Comparison of ENCODE assay signal across 9 mouse cellular contexts in genomic region chr17:10335809-10336499, GRCm38 (mm10). TPM values are rescaled to one million over a fixed set of nuclear protein-coding genes. Genes with fewer than 3 reads are reported as not detected.
A peak's percentile ranks its signal among the peaks of the same experiment; 100 is the strongest.
DNase-seq lines count a peak whose midpoint lies in the region; ATAC-seq lines count a peak whose summit lies in the region.
"Had no signal": no experiment of that assay in that cellular context is flagged by ENCODE, and none has a peak within 500 bp of the region (broad histone marks: within the 10 kb centered on the region; RNA-seq: fewer than 3 reads in every experiment).

No protein-coding gene starts in this region.

- H3K9ac ChIP-seq in embryonic facial prominence, embryonic 14.5 days (ENCODE audit: low read depth, low read length): peak overlapping the region; percentile 67
- H3K9ac ChIP-seq in intestine, embryonic 16.5 days (ENCODE audit: low read depth, low read length): peak overlapping the region; percentile 60; the same call in 1 of the 2 replicates
- peak overlapping the region; percentile 73 for H3K9ac ChIP-seq in midbrain, embryonic 16.5 days (ENCODE audit: low read depth, low read length)

- H3K27me3 ChIP-seq in embryonic facial prominence, embryonic 14.5 days (replicated peaks; ENCODE audit: control insufficient read depth, insufficient read depth, low read length): no peaks in the 10 kb centered on the region
- 0 out of 2 replicates have a peak, but pooled peaks cover 7% of the 10 kb centered on the region for H3K27me3 ChIP-seq in intestine, embryonic 16.5 days (replicated peaks; ENCODE audit: control insufficient read depth, insufficient read depth, low read length)
- H3K27me3 ChIP-seq in midbrain, embryonic 16.5 days (ENCODE audit: control insufficient read depth, insufficient read depth, low read depth, low read length): no peaks in the 10 kb centered on the region

- peaks cover 8% of the 10 kb centered on the region; the same call in 1 of the 2 replicates for H3K4me1 ChIP-seq in embryonic facial prominence, embryonic 14.5 days (ENCODE audit: control insufficient read depth, insufficient read depth, low read length)
- H3K4me1 ChIP-seq in intestine, embryonic 16.5 days (ENCODE audit: control insufficient read depth, insufficient read depth, low read length): no peaks in the 10 kb centered on the region
- peaks cover 19% of the 10 kb centered on the region for H3K4me1 ChIP-seq in midbrain, embryonic 16.5 days (ENCODE audit: control insufficient read depth, insufficient read depth, low read length)

- no peak for ATAC-seq in embryonic facial prominence, embryonic 14.5 days (ENCODE audit: low read depth)
- ATAC-seq in intestine, embryonic 16.5 days: no peak
- ATAC-seq in midbrain, embryonic 16.5 days: peak; percentile 75; the same call in 1 of the 2 replicates
- no peak for ATAC-seq in megakaryocyte-erythroid progenitor cell, adult 5-6 weeks (replicated peaks; ENCODE audit: low FRiP score, low TSS enrichment, poor library complexity, severe bottlenecking)
- ATAC-seq in erythroblast, adult 5-6 weeks (replicated peaks; ENCODE audit: low FRiP score, poor library complexity, severe bottlenecking): no peak

- peak overlapping the region; percentile 79 for H3K27ac ChIP-seq in embryonic facial prominence, embryonic 14.5 days (replicated peaks; ENCODE audit: low read depth, low read length)
- H3K27ac ChIP-seq in intestine, embryonic 16.5 days (ENCODE audit: low read length): no peak overlapping the region
- peak overlapping the region; percentile 95 for H3K27ac ChIP-seq in midbrain, embryonic 16.5 days (ENCODE audit: low read length)

- peak; percentile 8 for DNase-seq in gastrocnemius, postnatal 25 days
- no peak for DNase-seq in gastrocnemius, postnatal 14 days
- peak; percentile 40 for DNase-seq in ES-CJ7 (ENCODE audit: low read depth, low spot score)
- peak; percentile 68 for DNase-seq in embryonic facial prominence, embryonic 14.5 days (ENCODE audit: low spot score)

- H3K4me2 ChIP-seq in embryonic facial prominence, embryonic 14.5 days (ENCODE audit: low read depth, low read length): peak overlapping the region; percentile 81
- H3K4me2 ChIP-seq in intestine, embryonic 16.5 days (ENCODE audit: low read depth, low read length): peak overlapping the region; percentile 64
- peak overlapping the region; percentile 85 for H3K4me2 ChIP-seq in midbrain, embryonic 16.5 days (ENCODE audit: low read length)

- WGBS in embryonic facial prominence, embryonic 14.5 days: 18% methylated on average over 16 of the region's 16 CpGs
- 25% methylated on average over 16 of the region's 16 CpGs for WGBS in intestine, embryonic 16.5 days
- WGBS in midbrain, embryonic 16.5 days: 6% methylated on average over 16 of the region's 16 CpGs

- no peaks in the 10 kb centered on the region for H3K9me3 ChIP-seq in embryonic facial prominence, embryonic 14.5 days (ENCODE audit: control insufficient read depth, low read length)
- H3K9me3 ChIP-seq in intestine, embryonic 16.5 days (ENCODE audit: control insufficient read depth, low read length): no peaks in the 10 kb centered on the region
- H3K9me3 ChIP-seq in midbrain, embryonic 16.5 days (replicated peaks; ENCODE audit: control insufficient read depth, low read length, poor library complexity, severe bottlenecking): no peaks in the 10 kb centered on the region
- H3K9me3 ChIP-seq: G1E had no signal

- intact Hi-C loops in gastrocnemius, postnatal 14 days (cut with DNase I; ENCODE audit: low total_unique reads): loop anchor here (10.0 kb wide), 1 partner anchor 159 kb away; no protein-coding TSS in a partner anchor

- no peaks in the 10 kb centered on the region for H3K36me3 ChIP-seq in embryonic facial prominence, embryonic 14.5 days (ENCODE audit: control insufficient read depth, insufficient read depth, low read length)
- H3K36me3 ChIP-seq in intestine, embryonic 16.5 days (ENCODE audit: control insufficient read depth, insufficient read depth, low read length): no peaks in the 10 kb centered on the region
- H3K36me3 ChIP-seq in midbrain, embryonic 16.5 days (ENCODE audit: control insufficient read depth, insufficient read depth, low read length): no peaks in the 10 kb centered on the region
- H3K36me3 ChIP-seq: G1E had no signal

- H3K4me3 ChIP-seq in embryonic facial prominence, embryonic 14.5 days (ENCODE audit: low read depth, low read length): peak overlapping the region; percentile 48
- H3K4me3 ChIP-seq in intestine, embryonic 16.5 days (ENCODE audit: low read length): peak overlapping the region; percentile 47
- H3K4me3 ChIP-seq in midbrain, embryonic 16.5 days (ENCODE audit: low read depth, low read length): peak overlapping the region; percentile 47

RNA-seq across cellular contexts. Expression of gene Qk, which starts 16.3 kb away (rescaled TPM):
- 100 to 1,000 TPM; 235 to 264 TPM for total RNA-seq in gastrocnemius, postnatal 25 days (2021)
- 100 to 1,000 TPM; 209 to 220 TPM for total RNA-seq in gastrocnemius, postnatal 14 days (2021)
- 42.8 and 46.5 TPM in 2 replicates for polyA plus RNA-seq in embryonic facial prominence, embryonic 14.5 days (2014; fragmentation: Nextera tagmentation; extraction: Ambion mirVana)
- polyA plus RNA-seq in intestine, embryonic 16.5 days (2015; fragmentation: Nextera tagmentation; extraction: Ambion mirVana): 8.4 and 9.3 TPM in 2 replicates
- polyA plus RNA-seq in midbrain, embryonic 16.5 days (2015; fragmentation: Nextera tagmentation; extraction: Ambion mirVana): 36.7 and 41.2 TPM in 2 replicates
- 78.7 and 96.3 TPM in 2 replicates for total RNA-seq in megakaryocyte-erythroid progenitor cell, adult 5-6 weeks (2014; fragmentation: Nextera tagmentation)
- total RNA-seq in megakaryocyte-erythroid progenitor cell, adult 5-6 weeks (2017): 57.6 and 59.9 TPM in 2 replicates
- 45.5 and 67.7 TPM in 2 replicates for total RNA-seq in erythroblast, adult 5-6 weeks (2015; ENCODE audit: low replicate concordance)
- total RNA-seq in erythroblast, adult 5-6 weeks (2017; ENCODE audit: low replicate concordance): 30.2 and 35.3 TPM in 2 replicates
